Mouse (Mus musculus) CD4-positive naive resting alpha-beta T cell, adult 76 days (primary cell): ENCODE data around the gene Eno3. TPM values are rescaled to one million over a fixed set of nuclear protein-coding genes. Genes with fewer than 3 reads are reported as not detected.

ENCODE experiments used
- total RNA-seq: library from RNA; stranded (reverse); gene quantifications from one replicate; pipeline ENCODE4 v1.2.4, GENCODE M21; 2023

Eno3 gene
- 25.0 TPM for total RNA-seq

DNA sequence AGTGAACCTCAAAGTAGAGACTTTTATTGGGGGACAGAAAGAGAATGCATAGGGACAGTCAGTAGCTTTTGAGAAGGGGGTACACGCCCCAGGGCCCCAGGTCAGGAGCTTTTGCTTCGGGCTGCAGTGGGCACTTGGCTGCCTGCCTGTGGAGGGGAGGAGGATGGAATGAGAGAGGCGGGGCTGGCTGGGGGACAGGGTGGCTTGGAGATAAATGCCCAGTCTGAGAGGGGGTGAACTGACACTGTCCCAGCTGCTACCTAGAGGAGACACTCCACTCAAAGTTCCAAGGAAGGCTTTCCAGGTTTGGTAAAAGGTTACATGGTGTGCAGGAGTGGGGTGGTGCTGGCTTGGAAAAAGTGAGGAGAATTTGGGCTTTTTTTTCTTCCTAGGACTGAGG is at the start of gene Eno3:
Gene Eno3 (plus strand): TSS at position 239 of the 400 bp plus-strand sequence.

DNA sequence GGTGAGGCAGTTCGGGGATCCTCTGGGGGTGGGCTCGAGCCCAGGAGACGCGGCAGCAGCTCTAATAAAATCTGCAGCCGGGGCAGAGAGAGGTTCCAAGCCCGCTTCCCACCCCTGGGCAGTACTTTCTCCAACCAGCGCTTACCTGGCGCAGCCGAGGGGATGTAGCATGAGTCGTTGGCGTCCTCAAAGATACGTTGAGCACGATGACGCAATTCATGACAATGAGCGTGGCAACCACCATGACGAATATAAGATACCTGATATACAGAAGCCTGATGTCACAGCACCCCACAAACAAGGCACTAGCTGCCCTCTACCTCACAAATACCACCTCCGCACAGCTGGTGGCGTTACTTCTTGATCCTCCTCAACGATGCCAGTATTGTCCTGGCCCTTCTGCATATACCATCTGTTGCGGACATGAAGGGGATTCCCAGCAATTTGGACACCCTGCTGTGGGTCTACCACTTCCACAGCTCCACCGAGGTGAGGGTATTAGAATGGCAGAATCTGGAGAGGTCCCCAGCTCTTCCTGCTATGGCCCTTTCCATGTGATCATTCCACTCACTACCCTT is 41.4 kb upstream of the Eno3 start, which contains the start of gene 4930544D05Rik:
Gene 4930544D05Rik (plus strand): TSS at position 333 of the 578 bp plus-strand sequence.

GRCm38 (mm10) chr11:70619101-70619500 is 37.9 kb upstream of the Eno3 start, which contains the start of gene Chrne:
TSS of gene Chrne (minus strand) at chr11:70619216.

DNA sequence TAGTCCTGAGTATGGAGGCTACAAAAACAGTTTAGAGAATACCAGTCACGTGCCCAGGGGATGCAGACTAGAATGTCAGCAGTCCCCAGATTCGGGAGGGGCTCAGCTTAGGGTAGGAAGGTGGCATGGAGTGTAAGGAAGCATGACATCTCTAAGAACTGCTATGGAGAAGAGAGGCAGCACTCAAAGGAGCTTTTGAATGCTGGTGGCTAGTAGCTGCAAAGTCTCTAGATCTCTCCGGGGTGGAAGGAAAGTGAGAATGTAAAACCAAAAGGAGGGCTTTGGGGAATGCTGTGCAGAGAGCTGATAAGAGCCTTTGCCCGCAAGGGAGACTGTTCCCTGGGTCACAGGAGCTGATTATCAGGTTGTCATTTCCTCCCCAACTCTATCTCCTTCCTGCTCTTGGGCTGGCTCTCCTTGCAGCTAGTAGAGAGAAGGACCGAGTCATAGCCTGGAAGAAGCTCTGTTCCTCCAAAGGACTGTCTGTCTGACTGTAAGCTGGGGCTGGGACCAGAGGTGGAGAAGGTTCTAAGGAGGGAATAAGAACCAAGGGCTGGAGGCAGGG is 18.2 kb upstream of the Eno3 start, which contains the start of gene Gp1ba:
Gene Gp1ba (plus strand): TSS at position 409 of the 565 bp plus-strand sequence.

GRCm38 (mm10) chr11:70646691-70647650 is 10.0 kb upstream of the Eno3 start, which contains the start of the genes Rnf167 and Slc25a11:
TSS of gene Rnf167 (plus strand) at chr11:70647235.
TSS of gene Slc25a11 (minus strand) at chr11:70647479.

GRCm38 (mm10) chr11:70654198-70654922 is 2.6 kb upstream of the Eno3 start, which contains the start of gene Pfn1:
TSS of gene Pfn1 (minus strand) at chr11:70654644.

GRCm38 (mm10) chr11:70668771-70669505 is 11.9 kb downstream of the Eno3 start, which contains the start of gene Spag7:
TSS of gene Spag7 (minus strand) at chr11:70669416.

GRCm38 (mm10) chr11:70687601-70688199 is 30.7 kb downstream of the Eno3 start, which contains the start of gene Camta2:
TSS of gene Camta2 (minus strand) at chr11:70688105.

DNA sequence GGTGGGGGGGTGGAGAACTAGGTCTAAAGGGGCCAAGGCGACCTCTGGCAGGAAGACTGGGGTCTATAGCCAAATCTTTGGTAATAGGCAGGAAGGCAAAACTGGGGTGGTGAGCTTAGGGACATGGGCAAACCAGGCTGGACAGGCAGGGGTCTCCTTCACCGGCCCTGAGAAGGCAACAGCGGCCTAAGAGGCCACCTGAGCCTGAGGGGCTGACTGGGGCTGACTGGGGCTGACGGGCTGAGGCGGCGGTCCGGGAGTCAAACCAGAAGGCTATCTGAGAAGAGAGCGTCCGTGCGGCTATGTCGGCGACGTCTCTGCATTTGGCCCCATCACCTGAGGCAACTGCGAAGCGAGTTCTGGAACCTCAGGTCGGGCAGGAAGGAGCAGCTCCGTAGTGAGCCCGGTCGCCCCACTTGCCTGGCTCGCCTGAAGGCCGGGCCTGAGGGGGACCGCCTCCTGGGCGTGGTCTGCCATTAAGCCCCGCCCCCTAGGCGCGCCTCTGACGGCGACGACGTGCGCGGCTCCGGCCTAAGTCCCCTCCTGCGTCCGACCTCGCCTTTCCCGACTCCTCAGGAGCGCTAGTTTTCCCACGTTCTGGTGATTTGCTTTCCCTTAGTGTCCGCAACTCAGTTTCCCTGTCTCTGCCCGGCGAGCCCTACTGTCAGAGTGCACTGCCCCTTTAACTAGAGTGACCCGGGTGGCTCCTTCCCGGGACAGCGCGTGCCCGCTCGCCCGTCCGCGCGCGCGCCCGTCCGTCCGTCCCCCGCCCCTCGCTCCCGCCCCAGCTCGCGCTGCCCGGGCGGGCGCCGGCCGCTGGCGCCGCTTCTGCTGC is 42.9 kb downstream of the Eno3 start, which contains the start of the genes Inca1 and Kif1c:
Gene Inca1 (minus strand): TSS at position 434 of the 835 bp plus-strand sequence.
Gene Kif1c (plus strand): TSS at position 827 of the 835 bp plus-strand sequence.

Other genes with a start within 250 kb of the Eno3 start
- 27.5 TPM for gene Pelp1, start 247.2 kb upstream of the Eno3 start, total RNA-seq
- 223 TPM for gene Arrb2, start 224.6 kb upstream of the Eno3 start, total RNA-seq
- gene Med11, start 205.3 kb upstream of the Eno3 start, total RNA-seq: 52.7 TPM
- 0.91 TPM for gene Zmynd15, start 197.8 kb upstream of the Eno3 start, total RNA-seq
- 1.5 TPM for gene Cxcl16, start 197.2 kb upstream of the Eno3 start, total RNA-seq
- gene Tm4sf5, start 152.0 kb upstream of the Eno3 start, total RNA-seq: not detected
- not detected for gene Vmo1, start 142.6 kb upstream of the Eno3 start, total RNA-seq
- gene Gltpd2, start 138.0 kb upstream of the Eno3 start, total RNA-seq: not detected
- 142 TPM for gene Psmb6, start 131.8 kb upstream of the Eno3 start, total RNA-seq
- gene Gm40193, start 124.3 kb upstream of the Eno3 start, total RNA-seq: not detected
- 2.4 TPM for gene Pld2, start 117.1 kb upstream of the Eno3 start, total RNA-seq
- 149 TPM for gene Mink1, start 94.3 kb upstream of the Eno3 start, total RNA-seq
- gene 4930544D05Rik, start 41.4 kb upstream of the Eno3 start, total RNA-seq: 1.00 TPM
- gene Chrne, start 38.0 kb upstream of the Eno3 start, total RNA-seq: 4.7 TPM
- not detected for gene Gp1ba, start 18.1 kb upstream of the Eno3 start, total RNA-seq
- 215 TPM for gene Rnf167, start 10.0 kb upstream of the Eno3 start, total RNA-seq
- gene Slc25a11, start 9.7 kb upstream of the Eno3 start, total RNA-seq: 40.7 TPM
- gene Pfn1, start 2.6 kb upstream of the Eno3 start, total RNA-seq: 1,339 TPM
- gene Spag7, start 12.2 kb downstream of the Eno3 start, total RNA-seq: 26.1 TPM
- 45.0 TPM for gene Camta2, start 30.9 kb downstream of the Eno3 start, total RNA-seq
- 0.97 TPM for gene Inca1, start 43.0 kb downstream of the Eno3 start, total RNA-seq
- gene Kif1c, start 43.3 kb downstream of the Eno3 start, total RNA-seq: 22.1 TPM
- 2.3 TPM for gene Zfp3, start 107.0 kb downstream of the Eno3 start, total RNA-seq
- gene Scimp, start 155.4 kb downstream of the Eno3 start, total RNA-seq: 1.6 TPM
- 38.6 TPM for gene Rabep1, start 187.6 kb downstream of the Eno3 start, total RNA-seq